Mouse (Mus musculus): ENCODE measurements around the gene Vax1.

Vax1 gene

DNA sequence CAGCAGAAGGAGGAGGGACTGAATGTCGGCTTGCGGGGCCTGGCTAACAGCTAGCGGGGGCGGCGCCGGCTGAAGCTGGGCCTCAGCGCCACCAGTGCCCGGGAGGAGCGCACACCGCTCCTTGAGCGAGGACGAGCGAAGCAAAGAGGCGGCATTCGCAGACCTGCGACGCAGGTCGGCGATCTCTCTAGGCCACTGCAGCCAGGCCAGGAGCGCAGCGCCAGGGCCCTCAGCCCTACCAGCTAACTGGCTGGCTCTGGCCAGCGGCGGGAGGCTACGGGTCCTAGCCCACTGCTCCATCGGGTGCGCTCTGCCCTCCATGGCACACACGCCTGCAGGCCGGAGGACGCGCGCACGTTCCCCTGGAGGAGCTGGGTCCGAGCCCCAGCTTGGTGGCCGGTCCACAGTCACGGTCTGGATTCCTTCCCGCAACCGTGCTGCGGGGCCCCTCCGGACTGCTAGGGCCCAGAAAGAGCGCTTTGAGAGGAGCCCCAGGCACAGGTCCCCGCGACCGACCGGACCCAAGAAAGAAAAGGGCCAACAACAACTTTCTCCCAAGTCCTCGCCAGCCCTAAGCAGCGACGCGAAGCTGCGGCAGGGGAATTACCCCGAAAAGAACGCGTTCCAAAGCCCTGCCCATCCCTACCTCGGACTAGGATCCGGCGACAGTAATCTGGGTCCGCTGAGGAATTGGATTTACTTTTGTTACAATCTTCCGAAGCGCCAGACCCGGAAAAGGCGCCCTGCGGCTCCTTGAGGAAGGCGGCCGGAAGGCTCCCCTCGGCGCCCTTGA, 517 bp downstream of the Vax1 start:
- no peak for DNase-seq (ENCODE audit: low read depth, low spot score)

DNA sequence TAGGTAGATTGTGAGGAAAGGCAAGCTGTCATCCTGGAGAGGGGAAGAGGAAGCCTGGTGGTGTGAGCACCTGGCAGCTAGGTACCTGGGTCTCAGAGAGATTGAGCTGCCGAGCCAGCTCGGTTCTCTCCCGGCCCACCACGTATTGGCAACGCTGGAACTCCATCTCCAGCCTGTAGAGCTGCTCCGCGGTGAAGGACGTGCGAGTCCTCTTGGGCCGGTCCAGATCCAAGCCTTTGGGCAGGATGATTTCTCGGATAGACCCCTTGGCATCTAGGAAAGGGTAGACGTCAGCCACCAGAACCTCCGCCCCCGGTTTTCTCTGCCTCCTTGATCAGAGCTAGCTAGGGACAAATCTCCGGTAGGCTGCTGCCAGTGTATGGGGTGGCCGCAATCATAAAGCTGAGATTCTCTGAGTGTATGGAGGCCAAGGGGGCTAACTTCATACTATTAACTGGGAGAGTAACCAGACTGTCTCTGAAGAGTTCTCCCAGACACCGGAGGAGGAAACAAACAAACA, 1.4 kb downstream of the Vax1 start:
- DNase-seq (ENCODE audit: low read depth, low spot score) = no peak

DNA sequence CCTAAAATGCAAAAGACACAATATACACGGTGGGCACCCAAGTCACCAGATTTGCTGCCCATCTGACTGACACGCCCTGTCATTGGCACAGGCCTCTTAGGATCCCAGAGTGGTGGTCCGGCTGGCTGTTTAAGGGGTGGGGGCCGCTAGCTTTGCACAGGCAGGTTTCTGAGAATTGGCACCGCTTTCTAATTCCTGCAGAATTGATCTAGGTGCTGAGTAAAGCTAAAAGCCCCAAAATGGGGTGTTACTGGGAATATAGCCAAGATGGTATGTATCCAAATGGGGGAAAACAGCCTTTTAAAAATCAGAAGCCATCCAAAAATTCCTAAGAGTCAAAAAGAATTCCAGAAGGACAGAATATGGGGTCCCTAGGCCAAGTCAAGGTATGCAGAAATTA, 2.0 kb downstream of the Vax1 start:
- no peak for DNase-seq (ENCODE audit: low read depth, low spot score)

DNA sequence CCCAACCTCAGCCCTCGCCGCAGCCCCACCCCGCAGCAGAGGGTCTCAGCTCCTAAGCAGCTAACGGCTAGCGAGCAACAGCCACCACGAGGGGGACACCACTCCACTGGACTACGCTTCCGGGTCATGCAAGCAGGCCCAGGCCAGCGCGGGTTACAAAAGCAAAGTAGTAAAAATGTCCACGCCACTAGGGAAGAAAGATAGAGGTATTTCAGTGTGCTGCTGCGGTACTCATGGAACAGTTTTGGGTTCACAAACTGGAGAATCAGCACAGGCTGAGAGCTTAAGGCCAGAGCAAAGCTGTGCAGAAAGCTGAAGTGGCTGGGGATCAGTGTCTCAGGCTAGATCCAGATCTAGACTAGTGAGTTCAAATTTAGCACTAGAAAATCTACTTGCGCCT, 3.0 kb downstream of the Vax1 start:
- DNase-seq (ENCODE audit: low read depth, low spot score) = no peak

DNA sequence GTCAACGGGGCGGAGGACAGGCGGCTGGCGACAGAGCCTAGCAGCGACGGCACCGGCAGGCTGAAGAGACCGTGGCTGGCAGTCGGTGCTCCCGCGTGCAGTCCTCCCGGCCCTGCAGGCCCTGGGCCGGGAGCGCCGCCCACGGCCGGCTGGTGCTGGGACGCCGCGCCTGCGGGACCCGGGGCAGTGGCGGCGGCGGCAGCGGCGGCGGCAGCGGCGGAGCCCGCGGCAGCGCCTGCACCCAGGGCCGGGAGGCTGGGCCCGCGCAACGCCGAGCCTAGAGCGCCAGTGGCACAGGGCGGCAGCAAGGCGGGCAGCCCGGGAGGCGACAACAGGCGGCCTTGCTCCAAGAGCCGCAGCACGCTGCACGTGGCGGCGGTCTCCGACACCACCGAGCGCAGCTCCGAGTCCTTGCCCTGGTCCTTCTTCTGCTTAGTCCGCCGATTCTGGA, 3.5 kb downstream of the Vax1 start:
- no peak for DNase-seq (ENCODE audit: low read depth, low spot score)

DNA sequence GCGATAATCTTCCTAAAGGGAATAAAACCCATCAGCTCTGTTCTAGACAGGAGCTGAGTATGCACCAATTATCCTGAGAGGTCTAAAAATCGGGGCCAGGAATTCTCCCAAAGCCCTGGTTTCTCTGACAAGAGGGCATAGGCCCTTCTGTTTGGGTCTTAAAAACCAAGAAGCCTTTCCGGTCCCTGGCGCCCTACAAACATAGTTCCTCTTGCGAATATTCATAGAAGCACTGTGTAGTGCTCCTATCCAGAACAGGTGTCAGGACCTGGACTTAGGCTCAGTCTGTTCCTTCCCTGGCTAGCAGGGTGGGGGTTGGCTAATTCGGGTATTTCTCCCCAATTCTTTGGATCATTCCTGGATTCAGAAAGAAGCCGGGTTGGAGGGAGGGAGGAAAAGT, 4.3 kb downstream of the Vax1 start:
- DNase-seq (ENCODE audit: low read depth, low spot score) = no peak

DNA sequence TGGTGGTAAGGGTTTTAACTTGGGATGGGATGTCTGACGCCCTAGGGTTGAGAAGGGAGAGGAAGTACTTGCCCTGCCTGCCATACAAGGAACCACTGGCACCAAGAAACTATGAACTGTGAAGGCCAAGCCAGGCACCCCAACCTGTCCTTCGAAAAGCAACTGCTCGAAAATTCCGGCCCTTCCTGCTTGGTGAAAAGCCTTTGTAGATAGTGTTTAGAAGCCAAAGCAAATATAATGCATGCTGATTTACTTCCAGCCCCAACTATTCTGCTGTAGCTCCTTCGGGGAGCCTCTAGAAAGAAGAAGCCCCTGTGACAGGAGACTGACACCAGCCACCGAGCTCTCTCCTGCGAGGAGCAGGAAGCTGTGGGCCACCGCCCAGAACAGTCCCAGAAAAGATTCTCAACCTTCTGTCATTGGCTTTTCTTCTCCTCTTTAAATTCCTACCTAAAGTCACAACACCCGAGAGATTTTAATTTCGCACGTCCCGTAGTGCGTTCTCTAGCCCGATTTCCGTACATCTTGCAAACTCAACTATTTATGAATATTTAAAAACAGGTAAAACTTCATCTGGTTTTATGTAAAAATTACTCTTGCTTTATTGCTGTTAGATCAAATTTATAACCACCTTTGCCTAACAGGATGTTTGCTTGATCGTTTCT, 4.8 kb downstream of the Vax1 start:
- no peak for DNase-seq (ENCODE audit: low read depth, low spot score)

DNA sequence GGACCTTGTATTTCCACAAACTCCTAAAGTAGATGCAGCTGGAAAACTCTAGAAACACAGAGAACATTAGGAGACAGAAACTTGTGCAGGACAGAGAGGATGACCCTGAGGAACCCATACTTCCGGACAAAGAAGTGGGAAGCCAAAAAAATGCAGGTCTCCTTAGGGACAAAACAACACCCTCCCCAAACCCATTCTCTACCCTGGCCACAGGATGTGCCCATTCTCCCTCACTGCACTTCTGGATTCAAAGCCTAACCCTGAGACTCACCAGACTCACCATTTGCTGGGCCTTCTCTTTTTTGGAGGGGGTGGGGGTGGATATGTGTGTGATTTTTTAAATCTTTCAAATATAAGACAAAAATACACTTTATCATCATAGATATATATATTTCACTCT, 5.7 kb downstream of the Vax1 start:
- DNase-seq (ENCODE audit: low read depth, low spot score) = no peak

DNA sequence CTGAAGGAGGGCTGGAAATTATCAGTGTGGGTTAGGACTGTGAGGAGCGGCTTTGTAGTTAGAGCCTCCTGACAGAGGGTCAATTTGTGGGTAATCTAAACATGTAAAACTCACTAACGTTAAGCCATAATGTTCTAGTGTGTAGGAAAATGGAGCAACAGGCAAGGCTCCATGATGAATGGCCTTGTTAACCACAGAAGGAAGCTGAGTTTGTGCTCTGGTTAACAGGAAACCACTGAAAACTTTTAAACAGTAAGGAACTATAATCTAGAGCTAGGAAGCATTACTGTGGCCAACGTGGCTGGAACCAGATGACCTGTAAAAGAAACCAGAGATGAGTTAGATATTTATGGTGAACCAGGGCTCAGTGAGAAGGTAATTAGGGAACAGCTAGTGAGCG, 13.2 kb downstream of the Vax1 start:
- no peak for DNase-seq (ENCODE audit: low read depth, low spot score)

DNA sequence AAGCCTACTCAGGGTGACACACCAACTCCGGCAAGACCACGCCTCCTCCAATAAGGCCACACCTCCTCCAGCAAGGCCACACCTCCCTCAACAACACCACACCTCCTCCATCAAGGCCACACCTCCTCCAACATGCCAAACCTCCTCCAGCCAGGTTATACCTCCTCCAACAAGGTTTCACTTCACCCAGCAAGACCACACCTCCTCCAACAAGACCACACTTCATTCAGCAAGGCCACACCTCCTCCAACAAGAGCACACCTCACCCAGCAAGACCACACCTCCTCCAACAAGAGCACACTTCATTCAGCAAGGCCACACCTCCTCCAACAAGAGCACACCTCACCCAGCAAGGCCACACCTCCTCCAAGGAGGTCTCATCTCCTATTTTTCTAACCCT, 15.7 kb downstream of the Vax1 start:
- DNase-seq (ENCODE audit: low read depth, low spot score) = no peak

DNA sequence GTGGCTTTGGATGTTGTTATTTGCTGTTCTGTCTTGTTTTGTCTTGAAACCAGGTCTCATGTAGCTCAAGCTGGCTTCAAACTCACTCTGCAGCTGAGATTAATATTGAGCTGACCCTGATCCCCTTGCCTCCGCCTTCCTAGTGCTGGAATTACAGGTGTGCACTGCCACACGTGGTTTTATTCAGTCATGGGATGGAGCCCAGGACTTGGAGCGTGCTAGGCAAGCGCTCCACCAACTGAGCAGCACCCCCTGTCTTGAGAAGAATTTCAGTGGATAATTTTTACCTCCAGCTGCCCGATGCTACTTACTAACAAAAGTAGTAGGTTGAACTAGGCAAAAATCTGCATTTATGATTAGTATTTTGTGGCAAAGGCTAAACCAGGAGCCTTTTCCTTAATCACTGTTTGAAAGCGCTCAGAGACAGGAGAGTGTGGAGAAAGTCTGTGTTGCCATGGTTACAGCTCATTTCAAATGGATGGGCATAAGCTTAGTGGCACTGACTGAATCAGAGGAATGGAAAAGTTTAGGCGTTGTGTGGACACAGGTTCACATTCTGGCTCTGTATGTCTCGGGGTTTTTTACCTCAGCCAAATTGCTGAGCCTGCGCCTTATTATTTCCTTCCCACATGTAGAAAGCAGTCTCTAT, 24.2 kb downstream of the Vax1 start:
- no peak for DNase-seq (ENCODE audit: low read depth, low spot score)

DNA sequence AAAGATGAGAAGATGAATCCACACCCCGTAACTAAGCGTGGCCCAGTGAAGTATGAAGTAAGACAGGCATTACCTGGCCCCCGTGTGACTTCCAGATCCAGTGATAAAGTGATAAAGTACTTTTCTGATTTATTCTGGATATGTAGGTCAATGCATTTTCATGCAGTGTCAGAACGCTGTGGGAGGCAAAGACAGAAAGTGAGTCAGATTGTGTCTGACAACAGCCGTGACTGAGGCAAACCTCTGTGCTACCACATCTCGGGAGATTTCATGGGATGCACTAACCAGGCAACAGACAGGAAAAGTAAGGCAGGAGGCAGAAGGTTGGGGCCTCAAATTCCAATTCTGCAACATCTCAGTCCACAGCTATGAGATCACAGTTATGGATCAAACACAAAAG, 24.8 kb downstream of the Vax1 start:
- no peak for DNase-seq (ENCODE audit: low read depth, low spot score)

DNA sequence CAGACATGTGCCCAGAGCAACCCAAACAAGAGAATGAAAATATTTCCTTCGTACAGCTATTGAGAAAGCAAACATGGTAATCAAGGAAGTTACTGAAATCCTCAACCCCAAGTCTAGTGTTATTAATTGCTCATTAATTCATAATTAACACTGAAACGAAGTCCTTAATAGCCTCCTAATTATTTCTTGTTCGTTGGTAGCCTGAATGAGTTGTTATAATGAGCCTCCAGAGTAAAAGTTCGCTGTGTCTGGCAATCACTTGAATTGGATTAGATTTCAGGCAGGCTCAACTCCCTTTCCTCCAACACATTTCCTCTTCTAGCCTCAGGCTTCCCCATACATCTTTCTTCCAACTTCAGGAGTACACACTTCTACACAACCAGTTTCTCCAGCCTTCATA, 27.6 kb downstream of the Vax1 start:
- no peak for DNase-seq (ENCODE audit: low read depth, low spot score)

DNA sequence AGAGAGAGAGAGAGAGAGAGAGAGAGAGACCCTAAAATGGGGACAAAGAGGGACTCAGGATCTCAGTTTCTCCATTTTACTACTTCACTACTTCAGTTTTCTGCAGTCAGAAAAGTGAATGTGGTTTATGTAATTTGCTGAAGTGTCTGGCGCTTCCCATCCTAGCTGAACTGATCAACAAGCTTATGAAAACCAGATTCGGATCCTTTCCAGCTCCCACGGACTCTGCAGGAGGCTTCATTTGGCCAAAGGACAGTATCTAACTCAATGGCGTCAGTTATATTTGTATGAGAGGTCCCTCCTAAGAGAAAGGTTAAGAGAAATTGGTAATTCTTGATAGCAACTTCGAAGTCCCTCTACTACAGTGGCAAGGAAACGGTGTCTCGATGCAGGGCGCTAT, 34.5 kb downstream of the Vax1 start:
- DNase-seq (ENCODE audit: low read depth, low spot score) = no peak

DNA sequence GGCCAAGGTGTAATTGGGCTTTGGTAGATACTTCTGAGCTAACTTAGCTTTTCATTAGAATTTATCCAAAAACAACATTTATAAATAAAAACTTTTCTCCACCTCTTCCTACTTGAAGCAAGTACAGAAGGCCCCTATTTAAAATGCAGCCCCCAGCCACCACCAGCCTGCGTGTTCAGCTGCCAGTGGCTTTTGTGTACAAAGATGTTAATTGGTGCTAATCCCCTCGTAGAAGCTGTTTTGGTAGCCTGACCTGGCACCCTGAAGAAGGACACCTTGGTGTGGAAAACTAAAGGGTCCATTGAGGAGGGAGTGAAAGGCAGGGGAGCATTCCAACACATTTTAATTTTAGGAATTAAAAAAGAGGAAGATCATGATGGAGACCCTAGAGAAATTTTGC, 34.9 kb downstream of the Vax1 start:
- DNase-seq (ENCODE audit: low read depth, low spot score) = no peak

DNA sequence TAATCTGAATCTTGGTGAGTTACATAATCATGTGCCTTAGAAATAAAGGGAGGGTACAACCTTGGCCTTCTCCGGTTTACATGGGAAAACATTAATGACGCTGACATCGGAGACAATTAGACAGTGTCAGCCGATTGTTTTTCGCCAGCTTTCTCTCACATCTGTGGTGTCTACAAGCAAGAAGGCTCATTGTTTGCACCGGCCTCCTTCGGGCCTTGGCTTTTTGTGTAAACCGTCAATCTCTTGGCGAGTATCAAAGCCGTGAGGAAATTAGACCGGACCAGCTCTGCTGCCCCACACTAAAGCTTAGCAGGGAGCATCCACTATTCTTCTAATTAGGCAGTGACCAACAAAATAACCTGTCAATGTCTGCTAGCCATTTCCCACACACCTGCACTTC, 36.7 kb downstream of the Vax1 start:
- DNase-seq (ENCODE audit: low read depth, low spot score) = no peak

DNA sequence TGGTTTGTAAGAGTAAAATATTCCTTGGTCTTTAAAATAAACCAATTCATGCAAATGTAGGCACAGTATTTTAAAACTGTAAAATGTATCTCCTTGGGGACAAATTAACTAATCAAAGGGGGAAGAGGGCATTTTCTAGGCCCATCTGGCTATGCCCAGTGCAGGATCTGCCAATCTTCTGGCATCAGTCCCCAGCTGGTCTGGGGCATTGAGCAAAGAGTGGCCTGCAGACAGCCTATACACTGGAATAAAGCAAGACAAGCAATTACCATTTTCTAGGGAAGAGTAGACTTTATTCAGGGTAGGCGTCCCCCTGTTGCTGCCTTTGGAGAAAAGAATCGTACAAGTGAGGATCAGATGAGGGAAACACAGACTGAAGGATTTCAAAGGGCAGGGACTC, 40.2 kb downstream of the Vax1 start:
- no peak for DNase-seq (ENCODE audit: low read depth, low spot score)

DNA sequence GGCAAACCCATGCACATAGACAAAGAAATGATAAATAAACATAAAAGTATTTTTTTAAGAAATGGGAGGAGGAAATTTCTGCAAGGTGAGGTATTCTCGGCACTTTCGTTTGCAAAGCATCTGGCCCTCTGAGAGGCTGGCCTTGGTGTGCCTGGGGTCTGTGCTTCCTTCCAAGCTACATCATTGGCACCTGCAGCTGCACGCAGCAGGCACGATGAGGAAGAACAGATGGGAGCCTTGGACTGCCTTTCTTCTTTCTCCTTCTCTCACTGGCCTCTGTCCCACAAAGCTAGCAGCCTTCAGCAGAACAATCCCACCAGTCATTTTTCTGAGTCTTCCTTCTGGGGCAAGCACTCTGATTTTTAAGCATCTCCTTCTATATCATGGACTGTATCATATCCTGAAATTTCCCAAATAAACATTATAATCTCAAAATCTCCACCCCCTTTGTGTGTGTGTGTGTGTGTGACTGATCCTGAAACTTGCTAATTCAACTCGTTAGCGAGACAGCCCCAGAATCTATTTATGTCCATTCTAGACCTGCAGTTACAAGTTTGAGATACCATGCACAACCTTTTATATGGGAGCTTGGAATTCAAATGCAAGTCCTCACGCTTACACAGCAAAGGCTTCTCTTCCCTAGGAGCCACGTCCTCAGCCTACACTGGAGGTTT, 41.2 kb downstream of the Vax1 start:
- no peak for DNase-seq (ENCODE audit: low read depth, low spot score)

DNA sequence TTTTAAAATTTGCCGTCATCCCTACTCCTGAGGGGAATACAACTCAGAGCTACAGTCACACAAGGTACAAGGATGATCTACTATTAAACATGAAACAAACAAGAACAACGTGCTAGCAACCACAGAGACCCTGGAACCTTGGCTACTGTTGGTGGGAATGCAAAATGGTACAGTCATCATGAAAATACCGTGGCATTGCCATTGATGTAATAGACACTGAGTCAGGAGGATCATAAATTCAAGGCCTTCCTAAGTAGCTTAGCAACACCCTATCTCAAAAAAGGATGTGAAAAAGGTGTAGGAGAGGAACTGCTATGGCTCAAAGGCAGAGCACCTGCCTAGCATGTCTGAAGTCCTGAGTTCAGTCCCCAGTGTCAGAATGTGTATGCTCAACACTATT, 42.4 kb downstream of the Vax1 start:
- no peak for DNase-seq (ENCODE audit: low read depth, low spot score)

Data from WW6 (cell line).